Mouse (Mus musculus) CH12.LX (cell line): Measurements from ENCODE around the gene Cdk2ap1. TPM values are rescaled to one million over a fixed set of nuclear protein-coding genes. Genes with fewer than 3 reads are reported as not detected.

Experiments used
- DNase-seq: peaks from one replicate; pipeline ENCODE4 v3.0.0-alpha.2; 2013; ENCODE audit errors: extremely low read depth
- H3K27ac ChIP-seq: 2 replicates; pipeline ENCODE4 v1.5.1; 2012; ENCODE audit warnings: low read depth, mild to moderate bottlenecking, control low read depth, moderate library complexity; ENCODE audit not compliant: insufficient read depth
- H3K27me3 ChIP-seq: replicated peaks from 2 replicates; pipeline ENCODE3; 2012; ENCODE audit warnings: inconsistent platforms
- H3K36me3 ChIP-seq, 2 experiments: replicated peaks in 1 of 2; 2 replicates each; pipeline versions ENCODE3 to v1.6.1; 2012; ENCODE audit warnings: inconsistent platforms in 1 of 2, low read length in 1 of 2, mild to moderate bottlenecking in 1 of 2, mixed read lengths in 1 of 2, moderate library complexity in 1 of 2; ENCODE audit not compliant: control insufficient read depth in 1 of 2, insufficient read depth in 1 of 2
- H3K4me1 ChIP-seq, 2 experiments: 2 replicates each; pipeline ENCODE4 v1.6.1; 2012; ENCODE audit warnings: inconsistent platforms in 1 of 2, moderate library complexity in 1 of 2; ENCODE audit not compliant: insufficient read depth in 2 of 2, control insufficient read depth in 1 of 2
- H3K4me2 ChIP-seq: 2 replicates; pipeline ENCODE4 v1.6.1; 2012; ENCODE audit warnings: low read depth, mild to moderate bottlenecking, control low read depth; ENCODE audit not compliant: poor library complexity, insufficient read depth, severe bottlenecking
- H3K4me3 ChIP-seq, 3 experiments: fragments of 150-350 bp in 1 of 3; sonication (generic) in 1 of 3; replicated peaks in 1 of 3; 2 replicates each; pipeline versions ENCODE3 to v1.5.1; 2011 to 2012; ENCODE audit warnings: low read depth in 2 of 3, low read length in 2 of 3, mild to moderate bottlenecking in 2 of 3, moderate library complexity in 2 of 3, control low read depth in 1 of 3, improper control_type of control experiment in 1 of 3, inconsistent platforms in 1 of 3, mixed read lengths in 1 of 3; ENCODE audit not compliant: poor library complexity in 1 of 3
- H3K79me2 ChIP-seq: replicated peaks from 2 replicates; pipeline ENCODE4 v1.6.1; 2012; ENCODE audit warnings: mild to moderate bottlenecking, moderate library complexity; ENCODE audit not compliant: control insufficient read depth, poor library complexity, insufficient read depth, severe bottlenecking; ENCODE audit errors: extremely low read depth
- H3K9ac ChIP-seq: 2 replicates; pipeline ENCODE4 v1.6.1; 2012; ENCODE audit warnings: low read depth, mild to moderate bottlenecking, control low read depth, moderate library complexity; ENCODE audit not compliant: insufficient read depth
- H3K9me3 ChIP-seq: replicated peaks from 2 replicates; pipeline ENCODE3; 2012; ENCODE audit warnings: low read length, inconsistent platforms, mixed read lengths
- EP300 ChIP-seq: IDR thresholded peaks from 2 replicates; pipeline ENCODE4 v1.6.1; 2011; ENCODE audit warnings: low read length, improper control_type of control experiment
- HCFC1 ChIP-seq: IDR thresholded peaks from 2 replicates; pipeline ENCODE4 v1.6.1; 2012; ENCODE audit warnings: low read depth, mild to moderate bottlenecking, inconsistent platforms, low read length, improper control_type of control experiment
- IRF4 ChIP-seq: IDR thresholded peaks from 2 replicates; pipeline ENCODE4 v1.6.1; 2014; ENCODE audit warnings: low read depth, mild to moderate bottlenecking, inconsistent platforms, low read length, improper control_type of control experiment
- MAZ ChIP-seq: IDR thresholded peaks from 2 replicates; pipeline ENCODE4 v1.6.1; 2012; ENCODE audit warnings: low read depth, mild to moderate bottlenecking, inconsistent platforms, low read length, improper control_type of control experiment, moderate library complexity
- MXI1 ChIP-seq: IDR thresholded peaks from 2 replicates; pipeline ENCODE4 v1.6.1; 2011; ENCODE audit warnings: mild to moderate bottlenecking, low read depth, low read length, improper control_type of control experiment
- UBTF ChIP-seq: IDR thresholded peaks from 2 replicates; pipeline ENCODE4 v1.6.1; 2012; ENCODE audit warnings: low read depth, mild to moderate bottlenecking, inconsistent platforms, low read length, improper control_type of control experiment, moderate library complexity
- USF2 ChIP-seq: conservative IDR thresholded peaks from 2 replicates; pipeline ENCODE4 v1.6.1; 2011; ENCODE audit warnings: low read depth, low read length, improper control_type of control experiment
- dilution Hi-C: fragments of 300-500 bp; cut with MboI; formaldehyde crosslinking; loops from 2 replicates; pipeline ENCODE4 v1.14.3; 2020; ENCODE audit warnings: low sequenced_read_pairs; ENCODE audit not compliant: extremely low pct_unique_long_range_greater_than_20kb, extremely low pct_ligation_motif_present
- in situ Hi-C: fragments of 300-500 bp; cut with MboI; formaldehyde crosslinking; loops from 3 replicates; pipeline ENCODE4 v1.14.3; 2019; ENCODE audit warnings: low sequenced_read_pairs, low pct_ligation_motif_present, low pct_unique_long_range_greater_than_20kb, mixed read lengths
- polyA plus RNA-seq: library from polyadenylated mRNA; unstranded; fragments of >175 nt; gene quantifications from 2 replicates; pipeline ENCODE4 v1.2.1, GENCODE M21; 2012; ENCODE audit warnings: low read depth; ENCODE audit not compliant: insufficient read length
- total RNA-seq, 2 experiments: library from RNA; depleted of rRNA; stranded (reverse); fragments of 300-350 nt in 1 of 2; fragments of >200 nt in 1 of 2; gene quantifications; 2 replicates each; pipeline ENCODE4 v1.2.3; 2012 to 2014

The Cdk2ap1 gene
- total and polyA plus RNA-seq, 3 experiments, result 90.4 to 323 (median 179) TPM

GRCm38 (mm10) chr5:124351604-124352003 is 11.3 kb downstream of the Cdk2ap1 start:
- Histone ChIP-seq H3K27me3 (no peaks in the 10 kb centered on the region), H3K4me2 (peak overlapping the region; percentile 81; the same call in 1 of the 2 replicates), H3K27ac (peak overlapping the region; percentile 65), H3K4me3 (peak overlapping the region in 1 of 3 experiments; percentile 8), H3K36me3 (peaks cover 25 to 37% of the 10 kb centered on the region in 2 experiments), H3K9ac (no peak overlapping the region), H3K79me2 (peaks cover 37% of the 10 kb centered on the region), H3K4me1 (peaks cover 17 to 24% of the 10 kb centered on the region in 2 experiments), H3K9me3 (no peaks in the 10 kb centered on the region)
- DNase-seq, result no peak
- 0 out of 2 replicates have a peak, but pooled peaks have one; percentile 12 for TF ChIP-seq UBTF
- no peak for TF ChIP-seq USF2
- dilution Hi-C loops, result no loop called here
- in situ Hi-C loops, result loop anchor here (10.0 kb wide), 1 partner anchor 203 kb away; the partner anchor contains the start of gene Ddx55

GRCm38 (mm10) chr5:124351111-124351560 is 11.7 kb downstream of the Cdk2ap1 start:
- dilution Hi-C loops, result no loop called here
- H3K4me1 ChIP-seq, result peaks cover 17 to 24% of the 10 kb centered on the region in 2 experiments
- in situ Hi-C loops, result loop anchor here (10.0 kb wide), 1 partner anchor 204 kb away; the partner anchor contains the start of gene Ddx55
- H3K4me3 ChIP-seq, result peak overlapping the region in 1 of 3 experiments; percentile 8
- H3K9me3 ChIP-seq, result no peaks in the 10 kb centered on the region
- H3K27ac ChIP-seq, result peak overlapping the region; percentile 65
- TF ChIP-seq EP300 (no peak), MAZ (0 out of 2 replicates have a peak, but pooled peaks have one; percentile 21), MXI1 (0 out of 2 replicates have a peak, but pooled peaks have one; percentile 26)
- H3K27me3 ChIP-seq, result no peaks in the 10 kb centered on the region
- peak overlapping the region; percentile 81; the same call in 1 of the 2 replicates for H3K4me2 ChIP-seq
- no peak overlapping the region for H3K9ac ChIP-seq
- H3K79me2 ChIP-seq, result peaks cover 37% of the 10 kb centered on the region
- DNase-seq, result no peak
- peaks cover 29 to 42% of the 10 kb centered on the region in 2 experiments for H3K36me3 ChIP-seq

GRCm38 (mm10) chr5:124350350-124350749 is 12.5 kb downstream of the Cdk2ap1 start:
- Histone ChIP-seq H3K4me1 (peaks cover 17 to 24% of the 10 kb centered on the region in 2 experiments), H3K9me3 (no peaks in the 10 kb centered on the region), H3K27me3 (no peaks in the 10 kb centered on the region), H3K9ac (no peak overlapping the region), H3K4me2 (no peak overlapping the region), H3K79me2 (peaks cover 37% of the 10 kb centered on the region), H3K36me3 (peaks cover 31 to 44% of the 10 kb centered on the region in 2 experiments), H3K27ac (peak overlapping the region; percentile 65), H3K4me3 (no peak overlapping the region)
- dilution Hi-C loops, result no loop called here
- peak; percentile 31 for DNase-seq
- in situ Hi-C loops, result loop anchor here (10.0 kb wide), 1 partner anchor 204 kb away; the partner anchor contains the start of gene Ddx55
- TF ChIP-seq IRF4, result peak; percentile 41; the same call in 1 of the 2 replicates
- no peak for TF ChIP-seq HCFC1
